Mouse (Mus musculus): ENCODE data around the gene Sap25. TPM values are rescaled to one million over a fixed set of nuclear protein-coding genes. Genes with fewer than 3 reads are reported as not detected.
A peak's percentile ranks its signal among the peaks of the same experiment; 100 is the strongest.

The Sap25 gene
- polyA plus RNA-seq, 1 experiment from 2014 or later: 4.0 TPM

- ATAC-seq: no peak
- Histone ChIP-seq H3K27me3 (ENCODE audit: insufficient read depth, low read length) (peaks cover 20% of the 10 kb centered on the region), H3K4me3 (ENCODE audit: low read depth, low read length) (no peak overlapping the region), H3K4me1 (ENCODE audit: insufficient read depth) (peaks cover 18% of the 10 kb centered on the region), H3K9ac (replicated peaks) (no peak overlapping the region), H3K36me3 (replicated peaks; ENCODE audit: insufficient read depth, low read length) (peaks cover 23% of the 10 kb centered on the region), H3K4me2 (ENCODE audit: low read depth, low read length) (no peak overlapping the region), H3K27ac (ENCODE audit: low read depth) (no peak overlapping the region), H3K9me3 (ENCODE audit: low read length) (no peaks in the 10 kb centered on the region)
- no peak for DNase-seq
- 64% methylated on average over 19 of the region's 19 CpGs for WGBS (ENCODE audit: insufficient replicate concordance)
- TF ChIP-seq EP300 (IDR thresholded peaks at IDR 0.05; ENCODE audit: low read depth): no peak
- TF ChIP-seq CTCF (IDR thresholded peaks at IDR 0.05; ENCODE audit: low read depth): no peak
These were observed 3.4 kb downstream of the Sap25 start for GRCm38 (mm10) chr5:137644484-137644883.

DNA sequence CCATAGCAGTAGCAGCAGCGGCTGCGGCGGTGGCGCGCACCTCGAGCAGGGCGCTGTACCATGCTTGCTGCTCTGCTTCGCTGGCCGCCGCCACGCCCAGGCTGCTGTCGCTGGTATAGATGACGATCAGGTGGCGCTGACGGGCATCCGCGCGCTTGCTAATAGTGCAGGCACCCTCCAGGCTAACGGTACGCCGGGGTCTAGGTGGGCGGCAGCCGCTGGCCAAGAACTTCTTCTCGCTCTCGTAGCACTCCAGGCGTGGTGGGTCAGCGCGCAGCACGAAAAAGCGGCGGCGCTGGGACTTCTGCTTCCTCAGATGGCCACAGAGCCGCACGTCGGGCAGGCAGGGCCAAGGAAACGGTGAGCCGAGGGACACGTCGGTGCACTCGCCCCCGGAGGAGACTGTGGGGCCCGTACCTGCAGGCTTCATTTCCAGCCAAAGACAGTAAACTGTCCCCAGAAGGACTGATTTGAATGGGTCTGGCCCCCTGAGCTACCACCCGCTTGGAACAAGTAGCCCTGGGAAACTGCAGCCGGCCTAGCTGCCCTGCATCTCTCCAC, 4.0 kb downstream of the Sap25 start:
- H3K4me1 ChIP-seq (ENCODE audit: insufficient read depth): peaks cover 18% of the 10 kb centered on the region
- ATAC-seq: peak; percentile 29; the same call in 1 of the 2 replicates
- H3K27ac ChIP-seq (ENCODE audit: low read depth): no peak overlapping the region
- H3K27me3 ChIP-seq (ENCODE audit: insufficient read depth, low read length): peaks cover 20% of the 10 kb centered on the region
- peak; percentile 69 for DNase-seq
- TF ChIP-seq EP300 (IDR thresholded peaks at IDR 0.05; ENCODE audit: low read depth) (no peak), CTCF (IDR thresholded peaks at IDR 0.05; ENCODE audit: low read depth) (no peak; the same call in 1 of the 2 replicates)
- peak overlapping the region; percentile 38 for H3K9ac ChIP-seq (replicated peaks)
- peaks cover 16% of the 10 kb centered on the region for H3K36me3 ChIP-seq (replicated peaks; ENCODE audit: insufficient read depth, low read length)
- no peaks in the 10 kb centered on the region for H3K9me3 ChIP-seq (ENCODE audit: low read length)
- peak overlapping the region; percentile 72 for H3K4me2 ChIP-seq (ENCODE audit: low read depth, low read length)
- peak overlapping the region; percentile 34 for H3K4me3 ChIP-seq (ENCODE audit: low read depth, low read length)
- 2% methylated on average over 44 of the region's 44 CpGs for WGBS (ENCODE audit: insufficient replicate concordance)

GRCm38 (mm10) chr5:137645652-137646091, 4.5 kb downstream of the Sap25 start, which contains the start of gene Irs3:
Gene Irs3 (minus strand): TSS chr5:137645714.
- TF ChIP-seq CTCF (IDR thresholded peaks at IDR 0.05; ENCODE audit: low read depth) (no peak), EP300 (IDR thresholded peaks at IDR 0.05; ENCODE audit: low read depth) (no peak)
- ATAC-seq (peak; percentile 64), DNase-seq (peak; percentile 54)
- H3K27ac ChIP-seq (ENCODE audit: low read depth): no peak within 1 kb of the TSS
- H3K4me1 ChIP-seq (ENCODE audit: insufficient read depth): peaks cover 18% of the 10 kb centered on the region
- peak within 1 kb of the TSS; percentile 72 for H3K4me2 ChIP-seq (ENCODE audit: low read depth, low read length)
- peaks cover 12% of the 10 kb centered on the region for H3K36me3 ChIP-seq (replicated peaks; ENCODE audit: insufficient read depth, low read length)
- H3K9ac ChIP-seq (replicated peaks): peak within 1 kb of the TSS; percentile 38
- H3K4me3 ChIP-seq (ENCODE audit: low read depth, low read length): peak within 1 kb of the TSS; percentile 34
- no peaks in the 10 kb centered on the region for H3K9me3 ChIP-seq (ENCODE audit: low read length)
- H3K27me3 ChIP-seq (ENCODE audit: insufficient read depth, low read length): peaks cover 20% of the 10 kb centered on the region
- WGBS (ENCODE audit: insufficient replicate concordance): 19% methylated on average over 11 of the region's 11 CpGs

- Histone ChIP-seq H3K27me3 (ENCODE audit: insufficient read depth, low read length) (peaks cover 20% of the 10 kb centered on the region), H3K27ac (ENCODE audit: low read depth) (no peak overlapping the region), H3K9ac (replicated peaks) (no peak overlapping the region), H3K36me3 (replicated peaks; ENCODE audit: insufficient read depth, low read length) (peaks cover 20% of the 10 kb centered on the region), H3K4me1 (ENCODE audit: insufficient read depth) (peaks cover 18% of the 10 kb centered on the region), H3K4me2 (ENCODE audit: low read depth, low read length) (no peak overlapping the region), H3K9me3 (ENCODE audit: low read length) (no peaks in the 10 kb centered on the region), H3K4me3 (ENCODE audit: low read depth, low read length) (no peak overlapping the region)
- 53% methylated on average over 9 of the region's 9 CpGs for WGBS (ENCODE audit: insufficient replicate concordance)
- no peak for TF ChIP-seq CTCF (IDR thresholded peaks at IDR 0.05; ENCODE audit: low read depth)
- no peak for TF ChIP-seq EP300 (IDR thresholded peaks at IDR 0.05; ENCODE audit: low read depth)
- no peak; the same call in 1 of the 2 replicates for ATAC-seq
- DNase-seq: no peak
These were observed 6.9 kb downstream of the Sap25 start for GRCm38 (mm10) chr5:137647827-137648601.

DNA sequence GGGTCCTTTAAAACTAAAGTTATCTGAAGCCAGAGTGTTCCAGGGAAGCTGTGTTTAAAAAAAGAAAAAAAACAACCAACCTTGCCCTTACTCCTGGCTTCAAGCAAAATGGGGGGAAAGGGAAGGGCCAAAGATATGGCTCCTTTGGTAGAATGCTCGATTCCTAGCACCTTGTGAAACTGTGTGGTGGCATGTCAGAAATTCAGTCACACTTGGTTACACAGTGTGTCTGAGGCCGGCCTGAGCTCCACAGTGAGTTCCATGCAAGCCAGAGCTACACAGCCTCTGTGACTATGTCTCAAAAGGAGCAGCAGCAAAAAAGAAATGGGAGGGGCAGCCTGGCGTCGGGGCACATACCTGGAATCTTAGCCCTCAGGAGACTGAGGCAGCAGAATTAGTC, 8.1 kb downstream of the Sap25 start:
- Histone ChIP-seq H3K27ac (ENCODE audit: low read depth) (no peak overlapping the region), H3K4me1 (ENCODE audit: insufficient read depth) (peaks cover 18% of the 10 kb centered on the region), H3K9ac (replicated peaks) (no peak overlapping the region), H3K4me3 (ENCODE audit: low read depth, low read length) (no peak overlapping the region), H3K27me3 (ENCODE audit: insufficient read depth, low read length) (peaks cover 16% of the 10 kb centered on the region), H3K36me3 (replicated peaks; ENCODE audit: insufficient read depth, low read length) (peaks cover 32% of the 10 kb centered on the region), H3K9me3 (ENCODE audit: low read length) (no peaks in the 10 kb centered on the region), H3K4me2 (ENCODE audit: low read depth, low read length) (no peak overlapping the region)
- DNase-seq (no peak), ATAC-seq (no peak)
- TF ChIP-seq EP300 (IDR thresholded peaks at IDR 0.05; ENCODE audit: low read depth) (no peak), CTCF (IDR thresholded peaks at IDR 0.05; ENCODE audit: low read depth) (no peak)
- 58% methylated on average over 4 of the region's 4 CpGs for WGBS (ENCODE audit: insufficient replicate concordance)
